Mouse (Mus musculus) adrenal gland, adult 18-20 months (tissue): ENCODE results near the gene Chrna10. TPM values are rescaled to one million over a fixed set of nuclear protein-coding genes. Genes with fewer than 3 reads are reported as not detected.

Experiments used
- DNase-seq, 2 experiments: peaks; one replicate each; pipeline ENCODE4 v3.0.0; 2021 to 2022; ENCODE audit warnings: low spot score in 2 of 2
- long read RNA-seq, 2 experiments: library from polyadenylated mRNA; stranded (forward); transcript quantifications; one replicate each; pipeline ENCODE4 v2.0.0; 2021
- total RNA-seq, 2 experiments: library from RNA; stranded (reverse); gene quantifications; 1 replicate in 1 of 2; 2 replicates in 1 of 2; pipeline ENCODE4 v1.2.3; 2021

Chrna10 gene
- not detected for total RNA-seq
- long read RNA-seq, experiment 1 = 0 reads
- long read RNA-seq, experiment 2 = 0 reads

DNA sequence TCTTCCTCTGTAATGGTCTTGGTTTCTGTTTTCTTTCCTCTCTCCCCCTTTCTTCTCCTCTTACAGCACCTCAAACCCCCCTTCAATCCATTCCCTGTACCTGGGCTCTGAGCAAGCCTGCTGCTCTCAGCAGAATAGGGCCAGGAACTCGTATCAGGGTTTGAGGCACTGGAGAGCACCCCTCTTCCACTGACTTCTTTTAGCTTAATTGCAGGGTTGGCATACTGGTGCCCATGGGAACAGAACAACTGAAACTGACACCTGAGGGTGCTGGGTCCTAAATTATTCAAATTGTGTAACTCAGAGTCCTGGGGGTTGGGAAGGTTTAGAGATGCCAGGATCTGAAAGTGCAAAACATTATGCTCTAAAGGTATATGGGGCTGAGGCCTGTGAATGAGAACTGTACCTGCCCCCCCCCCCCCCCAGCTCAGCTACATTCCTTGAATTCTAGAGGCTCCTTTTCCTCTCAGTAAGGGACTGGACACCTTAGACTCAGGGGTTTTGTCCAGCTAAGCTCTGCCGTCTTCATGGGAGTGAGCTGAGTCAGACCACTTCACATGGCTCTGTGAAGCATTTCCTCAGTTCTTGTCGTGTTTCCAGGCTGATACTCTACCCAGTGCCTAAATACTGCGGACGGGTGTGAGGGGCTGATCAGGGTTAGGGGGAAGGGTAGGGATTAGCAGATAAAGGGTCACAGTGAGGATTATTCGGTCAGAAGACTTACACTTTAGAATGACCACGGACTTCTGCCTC, at the start of gene Chrna10:
Gene Chrna10, minus strand, starts transcription at position 250 of the 753 bp plus-strand sequence.
- DNase-seq = no peak

- DNase-seq = no peak
Measured at GRCm38 (mm10) chr7:102153691-102154090, 37.1 kb upstream of the Chrna10 start.

GRCm38 (mm10) chr7:102137898-102138297, 21.3 kb upstream of the Chrna10 start:
- no peak for DNase-seq

DNA sequence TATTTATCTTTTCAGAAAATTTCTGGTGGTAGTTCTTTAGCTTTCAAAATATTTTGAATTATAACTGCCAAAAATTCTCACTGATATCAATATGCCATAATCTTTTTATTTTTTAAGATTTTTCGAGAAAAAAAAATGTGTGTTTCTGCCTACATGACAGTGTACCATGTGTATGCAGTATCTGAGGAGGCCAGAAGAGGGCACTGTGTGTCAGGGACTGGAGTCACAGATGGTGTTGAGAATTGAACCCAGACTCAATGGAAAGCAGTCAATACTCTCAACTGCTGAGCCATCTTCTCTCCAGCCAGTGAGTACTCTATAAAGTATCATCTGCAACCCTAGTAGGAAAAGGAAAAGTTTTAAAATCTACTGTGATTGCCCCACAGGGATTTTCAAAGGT, 20.8 kb upstream of the Chrna10 start:
- DNase-seq = peak in 1 of 2 experiments; percentile 37

GRCm38 (mm10) chr7:102132395-102132794, 15.8 kb upstream of the Chrna10 start:
- no peak for DNase-seq

GRCm38 (mm10) chr7:102120326-102120725, 3.7 kb upstream of the Chrna10 start:
- DNase-seq = no peak

GRCm38 (mm10) chr7:102117382-102117781, 754 bp upstream of the Chrna10 start:
- no peak for DNase-seq

DNA sequence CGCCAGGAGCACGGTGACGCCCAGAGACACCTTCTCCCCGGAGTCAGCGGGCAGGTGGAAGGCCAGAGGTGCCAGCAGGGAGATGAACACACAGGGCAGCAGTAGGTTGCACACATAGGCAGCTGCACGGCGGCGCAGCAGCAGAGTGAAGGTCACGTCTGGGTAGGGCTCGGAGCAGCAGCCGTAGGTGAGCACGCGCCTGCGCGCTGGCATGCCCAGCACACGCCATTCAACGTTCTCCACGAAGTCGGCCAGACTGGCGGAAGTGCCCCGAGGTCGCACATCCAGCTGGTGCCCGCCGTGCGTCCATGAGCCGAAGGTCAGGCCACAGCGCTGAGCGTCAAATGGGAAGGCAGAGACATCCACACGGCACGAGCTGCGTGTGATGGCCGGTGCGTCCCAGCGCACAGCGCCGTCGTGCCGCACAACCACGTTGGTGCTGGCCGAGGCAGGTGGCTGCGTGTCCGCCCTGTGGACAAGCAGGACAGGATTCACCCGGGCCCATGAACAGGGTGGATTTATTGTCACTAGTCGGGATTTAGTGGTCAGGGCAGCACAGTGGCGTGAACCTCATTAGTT, 3.4 kb downstream of the Chrna10 start:
- no peak for DNase-seq

GRCm38 (mm10) chr7:102109746-102110145, 6.9 kb downstream of the Chrna10 start:
- DNase-seq = no peak

- DNase-seq = no peak
Measured at GRCm38 (mm10) chr7:102109171-102109570, 7.5 kb downstream of the Chrna10 start, which contains the start of gene Art5. TSS of gene Art5 (minus strand) at chr7:102109489.

- DNase-seq = no peak
Measured at GRCm38 (mm10) chr7:102108206-102108605, 8.4 kb downstream of the Chrna10 start.

- DNase-seq = no peak
Measured at GRCm38 (mm10) chr7:102106700-102107141, 9.9 kb downstream of the Chrna10 start.

GRCm38 (mm10) chr7:102104126-102104525, 12.5 kb downstream of the Chrna10 start:
- DNase-seq = no peak

- no peak for DNase-seq
Measured at GRCm38 (mm10) chr7:102103555-102103954, 13.1 kb downstream of the Chrna10 start.

DNA sequence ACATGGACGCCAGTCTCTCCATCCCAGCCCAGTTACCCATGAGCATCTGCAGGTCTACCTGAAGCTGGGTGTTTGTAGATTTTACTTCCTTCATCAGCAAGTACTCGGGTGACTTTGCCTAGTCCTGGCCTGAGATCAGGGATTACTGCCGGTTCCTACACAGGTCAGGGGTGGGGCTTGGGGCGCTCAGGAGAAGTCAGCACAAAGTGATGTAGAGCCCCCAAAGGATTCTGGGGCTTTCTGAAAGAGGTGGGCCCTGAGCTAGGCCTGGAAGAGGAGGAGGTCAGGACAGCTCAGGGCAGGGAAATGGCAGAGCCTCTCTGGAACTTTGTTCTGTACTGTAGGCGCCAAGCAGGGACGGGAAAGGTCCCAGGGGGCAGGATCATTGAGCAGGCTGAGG, 13.9 kb downstream of the Chrna10 start:
- DNase-seq = no peak

DNA sequence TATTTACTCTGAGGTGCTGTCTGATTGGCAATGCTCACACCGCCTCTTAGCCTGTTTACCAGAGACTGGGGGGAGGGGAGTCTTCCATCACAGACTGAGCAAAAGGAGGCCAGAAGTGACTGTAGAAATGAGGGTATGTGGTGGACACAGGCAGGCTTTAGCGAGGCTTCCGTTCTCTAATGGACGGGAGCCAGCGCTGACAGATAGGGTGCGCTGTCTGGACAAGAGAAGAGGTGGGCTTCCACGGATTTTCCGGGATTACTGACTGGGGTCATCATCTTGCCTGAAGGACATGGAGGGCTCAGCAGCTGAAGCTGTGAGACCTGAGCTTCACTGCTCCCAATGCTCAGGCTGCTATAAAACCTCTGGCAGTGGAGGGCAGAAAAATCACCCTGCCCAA, 14.4 kb downstream of the Chrna10 start:
- no peak for DNase-seq

- no peak for DNase-seq
Measured at GRCm38 (mm10) chr7:102101487-102101886, 15.1 kb downstream of the Chrna10 start, which contains the start of gene Art1. TSS of gene Art1 (plus strand) at chr7:102101743.

DNA sequence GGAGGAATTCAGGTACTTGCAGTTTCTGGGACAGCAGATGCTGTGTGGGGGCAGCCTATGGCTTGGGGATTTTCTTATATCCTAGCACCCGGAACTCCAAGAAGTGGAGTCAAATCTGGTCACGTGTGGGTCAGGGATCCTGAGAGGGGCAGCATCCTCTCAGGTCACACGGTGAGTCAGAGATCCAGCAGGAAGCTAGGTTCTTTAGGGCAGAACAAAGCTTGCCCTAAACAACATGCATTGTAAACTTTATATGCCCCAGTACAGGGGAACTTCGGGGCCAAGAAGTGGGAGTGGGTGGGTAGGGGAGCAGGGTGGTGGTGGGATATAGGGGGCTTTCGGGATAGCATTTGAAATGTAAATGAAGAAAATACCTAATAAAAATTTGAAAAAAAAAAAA, 15.8 kb downstream of the Chrna10 start:
- no peak for DNase-seq

GRCm38 (mm10) chr7:102099760-102100661, 16.6 kb downstream of the Chrna10 start:
- DNase-seq = no peak

GRCm38 (mm10) chr7:102087336-102087735, 29.3 kb downstream of the Chrna10 start:
- DNase-seq = no peak

DNA sequence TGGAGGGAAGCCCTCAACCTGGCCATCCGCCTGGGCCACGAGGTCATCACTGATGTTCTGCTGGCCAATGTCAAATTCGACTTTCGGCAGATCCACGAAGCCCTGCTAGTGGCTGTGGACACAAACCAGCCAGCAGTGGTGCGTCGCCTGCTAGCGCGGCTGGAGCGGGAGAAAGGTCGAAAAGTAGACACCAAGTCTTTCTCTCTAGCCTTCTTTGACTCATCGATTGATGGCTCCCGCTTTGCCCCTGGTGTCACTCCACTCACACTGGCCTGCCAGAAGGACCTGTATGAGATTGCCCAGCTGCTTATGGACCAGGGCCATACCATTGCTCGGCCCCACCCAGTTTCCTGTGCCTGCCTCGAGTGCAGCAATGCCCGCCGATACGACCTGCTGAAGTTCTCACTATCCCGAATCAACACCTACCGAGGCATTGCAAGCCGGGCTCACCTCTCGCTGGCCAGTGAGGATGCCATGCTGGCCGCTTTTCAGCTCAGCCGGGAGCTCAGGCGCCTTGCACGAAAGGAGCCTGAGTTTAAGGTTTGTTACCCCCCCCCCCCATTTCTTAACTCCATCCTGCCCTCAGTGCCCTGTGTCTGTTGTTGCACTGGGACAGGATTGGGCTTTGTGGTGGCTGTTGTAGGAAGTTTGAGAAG, 32.5 kb downstream of the Chrna10 start:
- no peak for DNase-seq
